Mouse (Mus musculus) thymus, adult 18-20 months (tissue): ENCODE results near the gene Shisa8.

Experiments
- DNase-seq, 2 experiments: peaks; one replicate each; pipeline ENCODE4 v3.0.0; 2022; ENCODE audit warnings: mixed read lengths in 2 of 2

The Shisa8 gene

DNA sequence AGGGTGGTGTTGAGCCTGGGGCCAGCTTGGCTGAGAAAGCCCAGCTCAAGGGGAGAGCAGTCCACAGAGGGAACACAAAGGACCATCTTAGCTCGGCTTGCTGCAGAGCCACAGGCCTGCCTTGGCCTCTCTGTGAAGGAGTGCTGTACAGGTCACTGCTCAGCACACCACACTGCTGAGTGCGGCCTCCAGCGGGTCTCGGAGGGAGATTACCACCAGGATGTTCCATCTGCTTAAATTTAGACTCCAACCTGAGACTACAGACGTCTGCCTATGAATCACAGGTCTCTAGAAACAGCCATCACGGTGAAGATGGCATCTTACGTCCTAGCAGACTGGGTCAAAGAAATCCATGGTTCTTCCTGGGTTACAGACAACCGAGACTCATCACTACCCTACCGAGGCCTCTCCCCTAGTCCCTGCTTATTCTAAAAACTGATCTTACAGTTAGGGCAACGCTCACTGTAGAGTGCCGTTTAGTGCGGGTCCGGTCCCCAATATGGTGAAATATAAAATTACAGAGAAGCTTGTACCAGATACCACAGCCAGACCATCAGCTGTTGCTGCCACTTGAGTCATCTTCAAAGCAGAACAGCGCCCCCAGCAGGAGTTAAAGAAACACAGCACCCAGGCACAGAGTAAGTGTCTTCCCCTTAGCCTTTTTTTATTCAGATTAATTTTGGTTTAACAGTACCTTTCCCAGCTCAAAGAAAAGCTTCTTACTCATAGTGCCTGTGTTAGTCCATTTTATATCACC, 8.7 kb upstream of the Shisa8 start:
- no peak for DNase-seq

DNA sequence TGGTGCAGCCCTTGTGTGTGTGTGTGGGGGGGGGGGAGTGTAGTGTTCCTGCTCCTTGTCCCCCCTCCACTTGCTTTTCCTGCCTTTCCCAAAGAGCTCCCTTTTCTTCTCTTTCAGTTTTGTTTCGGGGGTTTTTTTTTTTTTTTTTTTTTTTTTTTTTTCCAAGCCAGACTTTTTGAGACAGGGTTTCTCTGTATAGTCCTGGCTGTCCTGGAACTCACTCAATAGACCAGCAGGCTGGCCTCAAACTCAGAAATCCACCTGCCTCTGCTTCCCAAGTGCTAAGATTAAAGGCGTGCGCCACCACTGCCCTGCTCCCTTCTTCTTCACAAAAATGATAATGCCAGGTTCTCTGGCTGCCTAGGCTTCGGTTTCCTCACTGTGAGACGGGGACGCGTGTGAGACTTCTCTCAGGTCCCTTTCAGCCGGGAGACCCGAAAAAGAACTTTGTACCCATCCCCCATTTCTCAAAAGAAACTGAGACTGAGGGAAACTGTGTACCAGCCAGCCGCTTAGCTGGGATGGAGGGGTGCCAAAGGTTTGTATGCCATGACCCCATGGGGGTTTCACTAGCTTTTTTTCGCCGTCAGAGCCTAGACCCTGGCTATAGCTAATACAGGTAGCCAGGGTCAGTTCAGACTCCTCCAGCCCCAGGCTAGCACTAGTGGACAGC, 7.5 kb upstream of the Shisa8 start:
- DNase-seq, result no peak

DNA sequence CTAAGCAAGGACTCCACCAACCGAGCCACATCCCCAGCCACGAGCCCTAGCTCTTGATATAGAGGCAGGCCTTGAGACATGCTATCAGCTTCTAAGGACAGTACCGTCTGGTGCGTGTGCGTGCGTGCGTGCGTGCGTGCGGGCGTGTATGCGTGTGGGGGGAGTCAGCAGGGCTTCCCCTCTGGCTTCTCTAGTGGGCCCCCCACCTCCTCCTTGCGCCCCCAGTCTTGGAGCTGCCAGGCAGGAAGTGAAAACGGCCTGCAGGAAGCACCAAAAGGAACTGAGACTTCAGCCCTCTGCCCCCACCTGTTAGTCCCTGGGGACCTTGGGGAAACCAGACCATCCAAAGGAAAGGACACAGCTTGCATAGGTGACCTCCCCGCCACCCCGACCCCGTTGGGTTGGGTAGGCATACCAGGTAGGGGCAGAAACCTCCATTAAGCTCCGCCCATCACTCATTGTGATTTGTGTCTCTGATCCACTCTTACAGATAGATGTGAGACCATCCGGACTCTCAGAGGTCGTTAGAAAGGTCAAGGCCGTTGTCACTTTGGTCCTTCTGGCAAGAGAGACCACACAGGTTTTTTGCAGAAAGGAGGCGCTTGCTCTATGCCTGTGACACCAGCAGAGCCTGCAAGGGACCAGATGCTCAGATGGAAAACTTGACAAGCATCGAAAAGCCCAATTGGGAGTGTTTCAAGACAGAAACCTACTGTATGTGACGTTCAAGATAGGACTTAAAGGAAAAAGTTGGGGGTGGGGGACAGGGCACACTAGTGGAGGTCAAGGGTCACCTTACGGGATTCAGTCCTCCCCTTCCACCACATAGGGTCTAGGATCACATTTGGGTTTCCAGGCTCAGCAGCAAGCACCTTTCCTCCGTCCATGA, 6.4 kb upstream of the Shisa8 start:
- peak in 1 of 2 experiments; percentile 39 for DNase-seq

DNA sequence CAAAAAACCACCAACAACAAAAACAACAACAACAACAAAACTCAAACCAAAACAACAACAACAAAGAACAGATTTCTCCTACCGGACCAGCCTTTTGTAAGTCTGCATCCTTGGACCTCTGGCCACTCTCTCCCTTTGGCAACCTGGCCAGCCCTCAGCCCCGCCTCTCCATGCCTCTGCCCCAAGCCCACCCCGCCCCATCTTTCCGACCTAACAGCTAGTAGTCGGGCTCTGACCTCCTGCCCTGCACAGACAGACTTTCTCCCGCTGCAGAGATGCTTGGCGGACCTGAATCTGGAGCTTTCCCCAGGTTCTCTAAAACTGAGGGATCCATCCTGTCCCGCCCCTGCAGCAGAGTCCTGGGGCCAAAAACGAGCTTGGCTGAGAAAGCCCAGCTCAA, 5.4 kb upstream of the Shisa8 start:
- no peak for DNase-seq

DNA sequence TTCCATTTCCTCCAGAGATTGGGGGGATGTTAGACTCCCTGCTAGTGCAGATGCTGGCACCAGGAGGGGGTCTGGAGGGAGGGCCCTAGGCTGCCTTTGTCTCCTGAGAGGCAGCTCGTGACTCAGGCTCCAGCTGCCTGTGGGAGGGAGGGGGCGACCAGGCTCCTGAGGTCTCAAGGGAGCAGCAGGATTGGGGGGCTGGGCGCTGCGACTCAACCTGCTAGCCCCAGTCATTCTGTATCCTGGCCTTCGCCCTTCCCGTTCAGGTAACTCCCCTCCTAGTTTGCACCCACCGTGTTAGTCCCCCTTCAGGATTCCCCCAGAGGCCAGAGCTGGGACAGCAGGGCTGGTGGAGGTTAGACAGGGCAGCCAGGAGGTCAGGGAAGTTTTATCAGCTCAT, 4.4 kb upstream of the Shisa8 start:
- DNase-seq, result no peak

DNA sequence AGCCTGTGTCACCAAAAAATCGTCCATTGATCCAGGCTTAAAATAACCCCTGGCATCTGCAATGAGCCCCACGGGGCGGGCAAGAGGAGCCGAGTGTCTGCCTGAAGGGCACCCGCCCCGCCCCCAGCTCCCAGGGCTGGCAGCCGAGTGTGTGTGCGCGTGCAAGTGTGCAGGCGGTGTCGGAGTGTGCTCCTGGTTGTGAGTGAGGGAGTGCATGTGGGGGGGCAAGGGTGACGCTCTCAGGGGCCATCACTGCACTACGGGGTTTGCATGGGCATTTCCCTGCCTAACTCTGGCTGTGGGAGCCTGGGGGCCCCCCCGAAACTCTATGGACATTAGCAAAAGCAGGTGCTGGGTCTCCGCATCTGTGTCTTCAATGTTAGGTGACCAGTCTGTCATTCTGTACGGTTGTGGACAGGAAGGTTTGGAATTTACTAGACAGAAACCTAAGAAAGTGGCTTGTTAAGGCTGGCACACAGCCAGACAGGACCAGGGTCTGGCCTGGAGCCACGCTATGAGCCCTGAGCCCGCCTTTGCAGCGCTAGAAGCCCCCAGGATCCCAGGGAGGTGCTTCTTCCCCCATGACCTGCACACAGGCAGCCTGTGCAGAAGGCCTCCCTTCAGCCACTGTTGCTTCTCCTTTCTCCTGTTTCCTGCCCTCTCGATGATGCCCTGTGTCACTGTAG, 3.7 kb upstream of the Shisa8 start:
- DNase-seq, result no peak

DNA sequence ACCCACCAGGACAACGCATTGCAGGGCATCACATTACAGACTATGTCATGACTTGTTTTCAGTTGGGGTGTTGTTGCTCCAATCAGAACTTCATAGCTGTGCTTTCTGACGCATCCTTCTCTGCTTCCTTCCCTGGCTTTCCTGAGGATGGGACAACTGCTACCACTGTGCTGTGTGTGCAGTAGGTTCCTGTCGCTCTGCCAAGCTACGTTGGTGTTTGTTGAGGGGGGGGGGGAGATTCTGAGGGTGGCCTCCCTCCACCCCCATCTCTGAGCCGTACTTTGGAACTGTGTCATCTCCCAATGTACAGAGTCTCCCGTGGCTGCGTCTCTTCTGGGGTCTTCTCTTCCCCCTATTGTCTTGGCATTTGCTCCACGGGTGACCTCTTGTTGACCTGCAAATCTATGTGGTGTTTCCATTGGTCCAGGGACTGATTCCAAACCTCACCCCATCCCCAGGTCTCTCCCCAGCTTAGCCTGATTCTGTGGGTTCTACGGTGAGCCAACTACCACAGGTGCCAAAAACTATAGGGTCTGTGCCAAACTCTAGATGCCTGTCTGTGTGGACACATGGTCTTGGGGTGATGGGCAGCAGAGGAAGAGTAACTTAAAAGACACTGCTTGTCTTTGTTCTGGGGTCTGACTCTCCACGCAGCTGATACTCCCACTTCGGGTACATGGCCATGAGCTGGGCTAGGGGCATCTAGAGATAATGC, 2.9 kb upstream of the Shisa8 start:
- DNase-seq, result no peak

DNA sequence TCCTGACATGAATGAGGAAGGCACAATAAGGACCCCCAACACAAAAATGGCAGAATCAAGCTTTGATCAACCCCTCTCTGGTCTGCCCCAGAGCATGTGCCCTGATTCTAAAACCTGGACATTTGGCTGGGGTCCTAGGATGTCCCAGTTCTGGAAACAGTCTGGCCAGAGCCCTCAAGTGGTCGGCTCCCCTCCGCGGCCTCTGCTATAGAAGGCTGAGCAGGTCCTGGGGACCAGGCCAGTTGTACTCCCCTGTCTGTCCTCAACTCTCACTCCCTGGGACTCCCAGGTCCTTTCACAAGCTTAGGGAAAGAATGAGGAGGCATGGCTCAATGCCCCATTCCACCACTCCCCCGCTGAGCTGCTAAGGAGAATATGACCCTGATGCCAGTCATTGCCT, 607 bp upstream of the Shisa8 start:
- no peak for DNase-seq

DNA sequence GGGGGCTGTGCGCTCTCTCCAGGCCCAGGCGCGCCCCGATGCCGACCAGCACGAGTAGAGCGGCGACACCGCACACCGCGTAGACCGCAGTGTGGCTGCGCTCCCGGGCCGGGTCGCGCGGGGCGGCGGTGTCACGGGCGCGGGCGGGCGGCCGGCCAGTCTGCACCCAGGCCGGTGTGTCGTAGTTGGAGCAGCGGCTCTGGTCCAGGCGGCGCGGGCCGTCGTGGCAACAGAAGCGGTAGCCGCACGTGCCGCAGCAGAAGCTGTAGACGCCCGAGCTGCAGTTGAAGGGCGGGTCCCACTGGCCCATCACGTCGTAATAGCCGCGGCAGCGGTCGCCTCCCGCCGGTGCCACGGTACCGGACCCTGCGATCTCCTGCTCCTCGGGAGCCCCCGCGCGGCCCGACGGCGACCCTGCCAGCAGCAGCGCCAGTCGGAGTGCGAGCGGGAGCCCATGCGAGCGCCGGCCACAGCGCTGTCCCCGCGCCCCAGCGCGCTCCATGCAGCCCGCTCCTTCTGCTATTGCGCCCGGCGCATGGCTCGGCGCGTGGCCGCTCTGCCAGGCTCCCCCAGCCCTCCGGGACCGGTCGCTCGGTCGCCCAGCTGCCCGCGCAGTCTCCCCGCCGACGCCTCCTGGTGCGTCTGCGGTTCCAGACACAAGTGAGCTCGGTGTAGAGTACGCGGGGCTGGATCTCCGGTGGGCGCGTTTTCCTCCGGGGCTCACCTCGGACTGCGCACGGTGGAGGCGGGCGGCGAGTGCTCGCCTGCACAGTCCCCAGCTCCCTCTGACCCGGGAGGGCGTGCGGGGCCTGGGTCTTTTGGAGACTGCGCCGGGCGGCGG, 484 bp downstream of the Shisa8 start:
- DNase-seq, result no peak

DNA sequence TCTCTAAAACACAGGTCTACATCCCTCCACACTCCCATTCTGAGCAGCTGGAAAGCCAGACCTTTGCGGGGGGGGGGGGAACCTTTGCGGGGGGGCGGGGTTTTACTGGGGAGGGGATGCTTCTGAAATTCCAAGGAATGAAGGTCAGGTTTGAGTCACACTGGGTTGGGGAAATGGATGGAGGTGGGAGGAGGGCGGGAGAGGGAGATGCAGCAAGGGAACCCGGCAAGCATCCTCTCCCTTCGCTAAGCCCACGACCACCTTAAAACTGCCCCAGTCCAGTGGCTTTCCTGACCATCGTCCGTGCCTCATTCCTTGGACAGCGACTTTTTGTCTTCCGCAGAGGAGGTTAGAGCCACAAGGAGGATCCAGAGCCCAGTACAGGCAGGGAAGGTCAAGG, 1.3 kb downstream of the Shisa8 start:
- no peak for DNase-seq

DNA sequence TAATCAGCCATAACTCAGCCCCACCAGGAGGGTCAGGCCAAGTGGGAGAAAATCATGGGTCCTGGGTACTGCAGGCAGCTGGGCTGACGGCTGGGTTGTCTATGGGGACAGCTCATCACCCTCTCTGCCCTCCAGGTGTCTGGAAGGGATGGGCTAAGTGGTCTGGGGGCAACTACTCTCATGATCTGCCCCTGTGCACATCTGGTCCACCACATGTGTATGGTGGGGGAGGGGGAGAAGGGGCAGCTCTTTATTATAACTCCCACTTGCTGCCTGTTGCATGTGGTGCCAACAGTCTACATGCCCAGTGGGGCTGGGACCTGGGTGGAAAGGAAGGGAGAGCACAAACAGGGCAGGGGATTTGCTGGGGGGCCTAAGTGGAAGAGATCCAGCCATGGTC, 1.8 kb downstream of the Shisa8 start:
- DNase-seq, result no peak

DNA sequence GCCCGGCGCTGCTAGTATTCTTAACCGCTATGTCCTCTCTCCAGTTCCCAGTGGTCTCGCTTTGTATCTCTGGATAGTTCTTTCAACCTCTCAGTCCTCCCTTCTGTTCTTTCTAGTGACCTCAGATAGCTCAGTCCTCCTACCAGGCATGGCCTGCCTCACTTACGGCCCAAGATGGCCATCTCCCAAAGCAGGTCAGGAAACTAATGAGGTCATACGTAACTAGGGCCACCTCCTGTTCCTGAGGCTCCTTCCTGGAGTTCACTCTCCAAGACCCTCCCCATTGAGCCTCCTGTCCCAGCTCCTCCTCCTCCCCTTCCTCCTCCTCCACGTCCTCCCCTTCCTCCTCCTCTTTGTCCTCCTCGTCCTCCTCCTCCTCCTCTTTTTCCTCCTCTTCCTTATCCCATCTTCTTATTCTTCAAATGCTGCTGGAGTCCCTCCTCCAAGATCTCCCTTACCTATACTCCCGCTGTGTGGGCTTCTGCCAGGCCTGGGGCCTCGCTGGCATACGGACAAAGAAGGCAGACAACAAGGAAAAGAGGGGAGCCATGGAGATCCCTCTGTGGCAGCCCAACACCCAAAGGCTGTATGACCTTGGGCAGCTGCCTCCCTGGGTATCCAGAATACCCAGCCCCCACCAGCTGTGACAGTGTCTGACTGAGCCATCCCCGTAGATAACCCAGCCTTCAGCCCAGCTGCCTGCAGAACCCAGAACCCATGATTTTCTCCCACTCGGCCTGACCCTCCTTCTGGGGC, 3.1 kb downstream of the Shisa8 start:
- DNase-seq, result no peak

DNA sequence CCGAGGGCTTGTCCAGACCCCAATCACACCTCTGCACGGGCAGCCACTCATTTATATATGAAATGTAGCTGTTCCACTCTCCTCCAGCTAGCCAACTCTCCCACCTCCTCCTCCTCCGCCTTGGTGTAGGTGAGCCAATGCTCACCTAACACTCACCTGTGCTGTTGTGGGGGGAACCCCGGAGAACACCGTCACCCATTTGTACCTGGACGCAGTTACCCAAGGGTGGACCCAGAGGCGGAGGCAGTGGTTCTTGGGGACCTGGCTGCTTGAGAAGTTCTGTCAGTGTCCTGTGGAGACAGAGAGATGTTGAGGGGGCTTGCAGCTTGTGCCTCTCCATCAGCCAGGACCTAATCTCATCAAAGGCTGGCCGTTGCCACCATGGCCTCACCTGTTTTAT, 4.3 kb downstream of the Shisa8 start:
- no peak for DNase-seq

DNA sequence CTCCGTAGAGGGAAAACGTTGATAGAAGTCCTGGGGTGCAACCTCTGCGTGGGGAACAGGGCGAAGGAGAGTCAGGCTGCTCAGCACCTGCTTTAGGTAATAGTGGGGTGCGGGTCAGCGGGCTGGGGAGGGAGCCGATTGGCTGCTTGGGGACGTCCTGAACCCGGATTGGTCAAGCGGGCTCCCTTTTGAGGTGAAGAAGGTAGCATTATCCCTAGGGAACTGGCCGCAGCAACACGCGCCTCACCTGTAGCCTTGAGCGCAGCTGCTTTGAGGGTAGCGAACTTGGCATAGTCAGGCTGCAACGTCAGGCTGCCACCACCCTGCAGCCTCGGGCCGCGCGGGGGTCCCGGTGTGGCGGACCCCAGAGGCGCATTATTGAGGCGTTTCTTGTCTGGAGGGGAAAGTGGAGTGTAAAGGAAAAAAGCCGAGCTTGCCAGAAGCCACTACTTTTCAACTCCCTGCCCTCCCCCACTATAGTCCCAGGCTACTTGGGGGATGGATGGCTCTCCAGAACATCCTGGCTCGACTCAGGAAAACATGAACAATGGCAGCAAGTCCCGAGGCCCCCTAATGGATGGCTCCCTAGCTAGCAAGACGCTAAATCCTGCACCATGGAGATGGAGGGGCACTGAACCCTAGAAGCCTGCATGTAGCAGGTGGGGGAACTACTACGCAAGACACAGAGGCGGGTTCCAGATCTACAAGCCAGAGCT, 5.0 kb downstream of the Shisa8 start:
- DNase-seq, result no peak

DNA sequence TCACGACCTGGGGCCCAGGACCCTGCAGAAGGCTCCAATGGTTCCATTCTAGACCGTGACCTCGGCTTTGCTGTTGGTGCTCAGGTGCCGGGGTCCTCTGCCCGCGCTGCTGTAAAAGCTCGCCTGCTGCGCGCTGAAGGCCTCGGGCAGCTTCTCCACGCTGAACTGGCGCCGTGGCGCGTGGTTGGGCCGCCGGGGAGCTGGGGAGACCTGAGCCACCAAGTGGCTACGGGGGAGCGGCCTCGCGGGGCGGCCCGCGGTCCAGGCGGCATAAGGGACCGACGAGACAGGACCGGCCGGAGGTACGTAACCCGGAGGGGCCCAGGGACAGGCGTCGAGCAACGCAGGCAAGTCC, 5.5 kb downstream of the Shisa8 start:
- no peak for DNase-seq

DNA sequence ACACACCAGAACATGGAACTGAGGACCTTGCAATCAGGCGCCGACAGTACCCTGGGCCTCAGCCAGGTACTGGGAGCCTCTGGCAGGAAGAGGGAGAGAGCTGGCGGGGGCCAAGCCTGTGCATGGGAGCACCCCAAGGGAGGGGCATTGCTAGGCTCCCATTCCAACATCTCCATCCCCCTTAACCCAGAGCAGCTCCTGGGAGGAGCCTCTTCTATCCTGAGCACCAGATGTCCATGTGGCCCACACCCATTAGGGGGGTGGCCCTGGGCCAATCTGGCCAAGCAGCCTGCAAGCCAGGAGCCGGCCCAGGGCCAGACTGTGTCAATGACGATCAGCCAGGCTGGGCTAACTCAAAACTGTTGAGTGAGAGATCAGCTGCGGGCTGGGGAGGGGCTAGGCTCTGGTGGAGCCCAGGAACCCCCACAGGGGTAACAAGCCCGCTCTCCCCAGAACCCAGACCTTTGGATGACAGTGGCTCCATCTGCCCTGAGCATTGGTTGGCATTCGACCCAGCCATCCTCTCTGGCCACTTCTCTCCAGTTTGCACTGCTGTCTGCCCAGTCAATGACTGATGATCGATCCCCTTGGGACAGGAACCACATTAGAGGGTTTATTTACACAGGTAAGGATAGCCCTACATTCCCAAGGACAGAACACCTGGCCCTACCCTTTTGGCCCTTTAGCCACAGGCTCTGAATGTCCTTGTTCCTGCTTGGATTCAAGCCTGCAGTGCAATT, 6.1 kb downstream of the Shisa8 start:
- DNase-seq, result no peak

DNA sequence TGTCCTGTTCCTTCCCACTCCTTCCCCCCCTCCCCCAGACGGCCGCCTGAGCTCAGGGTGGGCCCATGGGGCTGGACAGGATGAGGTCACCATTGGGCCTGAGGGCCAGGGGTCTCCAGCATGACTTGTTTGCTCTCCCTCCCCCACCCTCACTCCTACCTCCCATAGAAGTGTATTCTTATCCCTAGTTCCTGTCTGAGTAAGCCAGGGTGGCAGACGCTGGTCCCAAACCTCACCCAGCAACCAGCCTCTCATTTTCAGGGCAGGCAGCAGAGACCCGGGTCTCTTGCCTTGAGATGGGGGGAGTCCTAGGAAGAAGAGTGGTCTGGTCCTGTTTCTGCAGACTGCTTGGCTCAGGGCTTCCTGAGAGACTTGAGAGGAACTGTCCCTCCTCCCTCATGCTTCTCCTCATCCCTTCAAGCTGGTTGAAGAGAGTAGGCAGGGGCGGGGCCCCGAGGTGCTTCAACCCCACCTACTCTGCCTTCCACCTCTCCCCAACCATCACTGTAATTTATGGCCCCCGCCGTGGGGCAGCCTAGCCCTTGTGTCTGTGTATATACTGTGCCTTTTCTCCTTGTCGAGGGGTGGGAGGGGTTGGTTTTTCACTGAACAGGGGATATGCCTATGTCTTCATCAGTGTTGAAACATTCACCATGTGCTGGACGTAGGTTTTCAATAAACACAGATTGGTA, 7.8 kb downstream of the Shisa8 start:
- DNase-seq, result no peak

DNA sequence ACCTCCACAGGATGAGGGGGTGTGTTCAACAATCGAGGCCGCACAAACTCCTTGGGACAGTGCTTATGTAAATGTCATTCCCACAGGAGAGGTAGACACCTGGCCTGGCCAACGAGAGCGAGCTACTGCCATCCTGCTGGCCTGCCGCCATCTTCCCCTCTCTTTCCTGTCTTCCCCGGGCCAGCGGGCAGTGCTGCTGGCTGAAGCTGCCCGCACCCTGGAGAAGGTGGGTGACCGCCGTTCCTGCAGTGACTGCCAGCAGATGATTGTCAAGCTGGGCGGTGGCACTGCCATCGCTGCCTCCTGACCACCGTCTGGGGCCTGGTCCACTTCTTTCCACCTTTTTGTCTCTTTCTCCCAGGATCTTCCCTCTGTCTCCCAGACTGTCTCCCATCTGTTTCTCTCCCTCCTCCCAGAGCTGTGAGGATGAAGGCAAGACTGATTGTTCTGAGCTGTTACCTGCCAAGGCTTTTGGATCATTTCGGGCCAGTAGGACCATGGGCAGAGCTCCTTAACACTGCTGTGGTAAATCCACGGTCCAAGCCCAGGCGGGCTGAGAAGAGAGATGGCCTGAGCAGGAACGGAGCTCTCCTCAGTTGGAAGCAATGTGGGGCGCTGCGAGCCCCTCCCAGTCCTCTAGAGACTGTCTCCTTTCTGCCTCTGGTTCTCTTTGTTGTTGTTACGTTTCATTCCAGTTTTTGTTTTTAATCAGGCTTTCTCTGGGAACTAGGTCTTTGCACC, 8.8 kb downstream of the Shisa8 start:
- DNase-seq, result no peak
